Mouse (Mus musculus) C2C12 (cell line): Measurements from ENCODE around the gene Gng8.

Experiments used
- CEBPB ChIP-seq: IDR thresholded peaks from one replicate; pipeline ENCODE4 v1.6.1; 2011; ENCODE audit warnings: low read depth, mild to moderate bottlenecking, control low read depth, moderate library complexity
- CTCF ChIP-seq: IDR thresholded peaks from one replicate; pipeline ENCODE4 v1.5.1; 2011; ENCODE audit not compliant: control insufficient read depth, insufficient read depth, insufficient read length
- MAX ChIP-seq: IDR thresholded peaks from one replicate; pipeline ENCODE4 v1.6.1; 2011; ENCODE audit warnings: mild to moderate bottlenecking, control low read depth
- MYOD1 ChIP-seq: IDR thresholded peaks from one replicate; pipeline ENCODE4 v1.6.1; 2011; ENCODE audit warnings: low read depth; ENCODE audit not compliant: control insufficient read depth, insufficient read length

- TF ChIP-seq CTCF: no peak
- peak; percentile 17 for TF ChIP-seq CEBPB
- no peak for TF ChIP-seq MAX
- TF ChIP-seq MYOD1: no peak
Measured at GRCm38 (mm10) chr7:16900526-16900925, 8.9 kb downstream of the Gng8 start.
